ENCODE assay signal across 9 mouse cellular contexts in genomic region chr17:56814316-56815056, GRCm38 (mm10). TPM values are rescaled to one million over a fixed set of nuclear protein-coding genes. Genes with fewer than 3 reads are reported as not detected.
DNase-seq lines count a peak whose midpoint lies in the region; ATAC-seq and TF ChIP-seq lines count a peak whose summit lies in the region.
"Had no signal": no experiment of that assay in that cellular context is flagged by ENCODE, and none has a peak within 500 bp of the region (broad histone marks: within the 10 kb centered on the region; RNA-seq: fewer than 3 reads in every experiment).

No protein-coding gene starts in this region.

- peak; percentile 72 to 84 for DNase-seq in adrenal gland, adult (ENCODE audit: inconsistent age in 2 of 2, low spot score in 1 of 2)
- DNase-seq in gastrocnemius, postnatal 14 days = peak; percentile 89
- DNase-seq in hindbrain, postnatal 0 days (ENCODE audit: low spot score) = peak; percentile 94
- DNase-seq in left cerebral cortex, adult 11 months (ENCODE audit: low spot score) = peak; percentile 65
- peak; percentile 82 for DNase-seq in right cerebral cortex, adult 18-20 months

- no peaks in the 10 kb centered on the region for H3K36me3 ChIP-seq in hindbrain, postnatal 0 days (ENCODE audit: insufficient read depth, low read length)
- H3K36me3 ChIP-seq: embryonic facial prominence, embryonic 12.5 days had no signal

- TF ChIP-seq CTCF in hindbrain, postnatal 0 days (IDR thresholded peaks at IDR 0.05; ENCODE audit: low read depth) = no peak

- intact Hi-C loops in gastrocnemius, postnatal 14 days (cut with DNase I; ENCODE audit: low total_unique reads) = no loop called here

- H3K4me3 ChIP-seq in hindbrain, postnatal 0 days (ENCODE audit: low read length) = no peak overlapping the region
- H3K4me3 ChIP-seq: embryonic facial prominence, embryonic 12.5 days had no signal

- no peak overlapping the region for H3K9ac ChIP-seq in hindbrain, postnatal 0 days (replicated peaks; ENCODE audit: low read length)
- H3K9ac ChIP-seq: embryonic facial prominence, embryonic 12.5 days had no signal

- no peaks in the 10 kb centered on the region for H3K27me3 ChIP-seq in hindbrain, postnatal 0 days (ENCODE audit: insufficient read depth, low read length)
- H3K27me3 ChIP-seq: embryonic facial prominence, embryonic 12.5 days had no signal

- peak; percentile 67 for ATAC-seq in common myeloid progenitor, adult 5-6 weeks (replicated peaks; ENCODE audit: low read depth, poor library complexity, severe bottlenecking)
- ATAC-seq in hindbrain, postnatal 0 days = peak; percentile 75
- ATAC-seq in megakaryocyte, adult 5-6 weeks (ENCODE audit: poor library complexity, severe bottlenecking) = peak; percentile 82
- ATAC-seq in inflammation-experienced regulatory T-cells, adult 6 months = no peak

- peak overlapping the region; percentile 69 for H3K27ac ChIP-seq in hindbrain, postnatal 0 days
- H3K27ac ChIP-seq: embryonic facial prominence, embryonic 12.5 days had no signal

- 6% methylated on average over 24 of the region's 24 CpGs for WGBS in hindbrain, postnatal 0 days

- H3K4me1 ChIP-seq in hindbrain, postnatal 0 days (ENCODE audit: insufficient read depth, low read length) = peaks cover 16% of the 10 kb centered on the region

- H3K9me3 ChIP-seq in hindbrain, postnatal 0 days (ENCODE audit: low read length) = no peaks in the 10 kb centered on the region
- H3K9me3 ChIP-seq: embryonic facial prominence, embryonic 12.5 days had no signal

- peak overlapping the region; percentile 38 for H3K4me2 ChIP-seq in hindbrain, postnatal 0 days (ENCODE audit: low read depth, low read length)
- H3K4me2 ChIP-seq: embryonic facial prominence, embryonic 12.5 days had no signal

RNA-seq across cellular contexts. Expression of gene Rfx2, which starts 16.3 kb away (rescaled TPM):
- total RNA-seq in common myeloid progenitor, adult 5-6 weeks (2017) = 7.6 and 7.7 TPM in 2 replicates
- total RNA-seq in gastrocnemius, postnatal 14 days (2021) = 1 to 10 TPM; 3.3 to 4.7 TPM
- total RNA-seq in hindbrain, postnatal 0 days (2014; rRNA removed) = 4.9 and 9.8 TPM in 2 replicates
- polyA plus RNA-seq in hindbrain, postnatal 0 days (2015; fragmentation: Nextera tagmentation; extraction: Ambion mirVana) = 3.7 and 4.4 TPM in 2 replicates
- total RNA-seq in megakaryocyte, adult 5-6 weeks (2015) = 5.0 and 5.2 TPM in 2 replicates
- total RNA-seq in megakaryocyte, adult 5-6 weeks (2017) = 1.7 and 2.8 TPM in 2 replicates
- 1 to 10 TPM in 2 of 3 experiments, under 1 TPM in 1; 0.62 to 3.3 (median 1.5) TPM for polyA plus RNA-seq in inflammation-experienced regulatory T-cells, adult 6 months (2017; shearing (Covaris generic))

RNA-seq across cellular contexts. Expression of gene Prr22, which starts 44.4 kb away (rescaled TPM):
- 0.15 TPM in 1 of 2 replicates, not detected in the other for total RNA-seq in common myeloid progenitor, adult 5-6 weeks (2017)
- total RNA-seq in gastrocnemius, postnatal 14 days (2021) = under 1 TPM in 1 of 2 experiments, not detected in 1; 0.14 TPM
- 0.21 and 2.6 TPM in 2 replicates for total RNA-seq in hindbrain, postnatal 0 days (2014; rRNA removed)
- polyA plus RNA-seq in hindbrain, postnatal 0 days (2015; fragmentation: Nextera tagmentation; extraction: Ambion mirVana) = 0.46 and 0.87 TPM in 2 replicates
- total RNA-seq in megakaryocyte, adult 5-6 weeks (2015) = 0.32 and 0.85 TPM in 2 replicates
- total RNA-seq in megakaryocyte, adult 5-6 weeks (2017) = not detected in 2 replicates
- polyA plus RNA-seq in inflammation-experienced regulatory T-cells, adult 6 months (2017; shearing (Covaris generic)) = under 1 TPM; 0.59 to 0.79 (median 0.75) TPM

RNA-seq across cellular contexts. Expression of gene Dus3l, which starts 49.9 kb away (rescaled TPM):
- total RNA-seq in common myeloid progenitor, adult 5-6 weeks (2017) = 16.8 and 17.5 TPM in 2 replicates
- total RNA-seq in gastrocnemius, postnatal 14 days (2021) = 10 to 100 TPM; 12.9 to 13.2 TPM
- 79.0 and 96.5 TPM in 2 replicates for total RNA-seq in hindbrain, postnatal 0 days (2014; rRNA removed)
- 85.9 and 90.0 TPM in 2 replicates for polyA plus RNA-seq in hindbrain, postnatal 0 days (2015; fragmentation: Nextera tagmentation; extraction: Ambion mirVana)
- total RNA-seq in megakaryocyte, adult 5-6 weeks (2015) = 8.4 and 8.7 TPM in 2 replicates
- 10.5 and 14.6 TPM in 2 replicates for total RNA-seq in megakaryocyte, adult 5-6 weeks (2017)
- 10 to 100 TPM; 16.2 to 34.6 (median 34.0) TPM for polyA plus RNA-seq in inflammation-experienced regulatory T-cells, adult 6 months (2017; shearing (Covaris generic))

RNA-seq across cellular contexts. Expression of gene Nrtn, which starts 57.2 kb away (rescaled TPM):
- not detected in 2 replicates for total RNA-seq in common myeloid progenitor, adult 5-6 weeks (2017)
- 1 to 10 TPM in 1 of 2 experiments, under 1 TPM in 1; 0.47 to 1.4 TPM for total RNA-seq in gastrocnemius, postnatal 14 days (2021)
- 12.9 and 15.7 TPM in 2 replicates for total RNA-seq in hindbrain, postnatal 0 days (2014; rRNA removed)
- polyA plus RNA-seq in hindbrain, postnatal 0 days (2015; fragmentation: Nextera tagmentation; extraction: Ambion mirVana) = 4.3 TPM in 2 replicates
- total RNA-seq in megakaryocyte, adult 5-6 weeks (2015) = not detected in 2 replicates
- not detected in 2 replicates for total RNA-seq in megakaryocyte, adult 5-6 weeks (2017)
- not detected for polyA plus RNA-seq in inflammation-experienced regulatory T-cells, adult 6 months (2017; shearing (Covaris generic))

RNA-seq across cellular contexts. Expression of gene Acsbg2, which starts 59.8 kb away (rescaled TPM):
- total RNA-seq in common myeloid progenitor, adult 5-6 weeks (2017) = not detected in 2 replicates
- total RNA-seq in gastrocnemius, postnatal 14 days (2021) = not detected
- not detected in 2 replicates for total RNA-seq in hindbrain, postnatal 0 days (2014; rRNA removed)
- not detected in 2 replicates for polyA plus RNA-seq in hindbrain, postnatal 0 days (2015; fragmentation: Nextera tagmentation; extraction: Ambion mirVana)
- not detected in 2 replicates for total RNA-seq in megakaryocyte, adult 5-6 weeks (2015)
- not detected in 2 replicates for total RNA-seq in megakaryocyte, adult 5-6 weeks (2017)
- not detected for polyA plus RNA-seq in inflammation-experienced regulatory T-cells, adult 6 months (2017; shearing (Covaris generic))
- polyA plus RNA-seq: embryonic facial prominence, embryonic 12.5 days had no signal
